Mouse (Mus musculus): ENCODE results near the gene Egr2.

The Egr2 gene

GRCm38 (mm10) chr10:67535256-67535655 lies at the start of gene Egr2:
Egr2 (plus strand) TSS chr10:67535475.
- peak; percentile 28 to 53 for DNase-seq (ENCODE audit: inconsistent age in 2 of 2, low spot score in 1 of 2)

DNA sequence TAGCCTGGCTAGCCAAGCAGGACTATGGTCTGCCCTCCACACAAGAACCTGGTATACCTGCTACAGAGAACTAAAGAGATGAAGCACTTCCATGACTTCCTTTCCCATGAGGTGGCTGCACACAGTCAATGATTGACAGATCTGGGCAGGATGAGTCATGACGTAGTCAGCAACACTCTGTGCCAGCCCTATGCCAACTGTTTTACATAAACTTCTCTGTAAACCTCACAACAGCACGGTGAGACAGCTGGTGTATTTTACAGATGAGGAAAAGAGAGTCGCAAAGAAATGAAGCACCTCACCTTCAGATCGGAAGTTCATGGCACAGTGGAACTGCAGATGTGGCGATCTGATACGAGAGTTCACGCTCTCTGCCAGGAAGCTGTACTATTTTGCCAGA lies 47.8 kb upstream of the Egr2 start:
- DNase-seq (ENCODE audit: inconsistent age in 2 of 2, low spot score in 1 of 2), result peak; percentile 28 to 55

GRCm38 (mm10) chr10:67489836-67490235 lies 45.4 kb upstream of the Egr2 start:
- DNase-seq (ENCODE audit: inconsistent age in 2 of 2, low spot score in 1 of 2), result no peak

- DNase-seq (ENCODE audit: inconsistent age in 2 of 2, low spot score in 1 of 2), result no peak
Measured at GRCm38 (mm10) chr10:67490632-67491031, 44.6 kb upstream of the Egr2 start.

- DNase-seq (ENCODE audit: inconsistent age in 2 of 2, low spot score in 1 of 2), result no peak
Measured at GRCm38 (mm10) chr10:67492161-67492571, 43.1 kb upstream of the Egr2 start.

- DNase-seq (ENCODE audit: inconsistent age in 2 of 2, low spot score in 1 of 2), result peak; percentile 54 to 83
Measured at GRCm38 (mm10) chr10:67493556-67493955, 41.7 kb upstream of the Egr2 start.

GRCm38 (mm10) chr10:67497144-67497892 lies 38.0 kb upstream of the Egr2 start:
- no peak for DNase-seq (ENCODE audit: inconsistent age in 2 of 2, low spot score in 1 of 2)

DNA sequence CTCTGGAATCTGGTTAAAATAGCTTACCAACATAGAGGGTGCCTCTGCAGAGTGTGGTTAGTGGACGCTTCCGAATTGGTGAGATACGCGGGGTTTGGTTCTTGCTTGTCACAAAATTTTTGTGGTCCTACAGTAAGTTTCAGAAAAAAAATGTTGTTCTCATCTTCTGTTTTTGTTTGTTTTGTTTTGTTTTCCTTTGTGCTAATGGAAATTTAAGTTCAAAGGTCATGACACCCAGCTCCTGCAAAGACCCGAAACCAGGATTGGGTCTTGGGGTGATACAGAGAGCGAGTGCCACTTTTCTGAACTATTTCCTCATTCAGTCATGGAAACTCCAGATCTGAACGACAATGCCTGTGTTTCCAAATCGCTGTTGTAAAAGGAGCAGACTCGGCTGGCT lies 37.3 kb upstream of the Egr2 start:
- DNase-seq (ENCODE audit: inconsistent age in 2 of 2, low spot score in 1 of 2), result no peak

DNA sequence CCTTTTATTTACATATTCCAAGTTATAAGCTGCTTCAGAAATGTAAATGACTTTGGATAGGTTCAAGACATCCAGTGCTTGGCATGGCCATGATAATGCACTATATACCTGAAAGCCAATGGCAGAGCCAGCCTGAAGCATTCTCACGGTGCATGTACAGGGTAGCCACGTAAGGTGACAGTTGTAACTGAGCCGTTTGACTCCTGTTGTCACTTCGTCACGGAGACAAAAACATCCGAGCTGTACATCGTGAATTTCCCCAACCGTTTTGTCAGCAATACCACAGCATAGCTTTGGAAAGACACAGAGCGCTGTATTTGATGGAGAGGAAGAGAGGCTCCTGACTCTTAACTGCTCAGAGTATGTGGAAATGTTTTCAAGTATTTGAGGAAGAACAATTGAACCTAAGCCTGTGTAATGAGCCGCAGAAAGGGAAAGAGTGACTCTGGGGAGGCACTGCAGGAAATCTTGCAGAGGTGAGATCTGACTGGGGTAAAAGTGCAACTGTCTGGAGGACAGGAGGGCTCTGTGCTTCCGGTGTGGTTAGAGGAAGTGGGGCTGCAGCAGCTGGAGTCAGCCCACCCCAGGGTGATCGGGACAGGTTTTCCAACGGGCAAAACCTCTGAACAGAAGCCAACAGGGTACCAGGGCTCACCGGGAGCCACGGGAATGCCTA lies 31.8 kb upstream of the Egr2 start:
- DNase-seq (ENCODE audit: inconsistent age in 2 of 2, low spot score in 1 of 2), result no peak

GRCm38 (mm10) chr10:67504046-67504445 lies 31.2 kb upstream of the Egr2 start:
- no peak for DNase-seq (ENCODE audit: inconsistent age in 2 of 2, low spot score in 1 of 2)

DNA sequence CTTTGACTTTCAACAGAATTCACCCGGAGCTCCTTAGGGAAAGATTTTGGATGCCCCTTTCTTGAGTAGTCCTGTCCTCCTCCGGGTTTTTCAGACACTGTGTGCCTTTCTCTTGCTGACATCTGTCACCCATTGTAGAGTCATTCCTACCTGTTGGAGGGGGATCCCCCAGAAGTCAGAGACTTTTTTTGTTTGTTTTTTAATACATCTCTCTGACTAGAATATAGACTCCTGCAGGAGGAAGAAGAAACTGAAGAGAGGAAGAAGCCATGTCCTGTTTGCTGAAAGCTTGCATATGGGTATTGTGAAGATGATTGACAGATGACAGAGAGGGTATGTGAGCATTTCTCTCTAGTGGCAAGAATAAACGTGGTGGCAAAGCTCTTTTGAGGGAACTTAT lies 30.0 kb upstream of the Egr2 start:
- DNase-seq (ENCODE audit: inconsistent age in 2 of 2, low spot score in 1 of 2), result no peak

GRCm38 (mm10) chr10:67512211-67512610 lies 23.1 kb upstream of the Egr2 start:
- no peak for DNase-seq (ENCODE audit: inconsistent age in 2 of 2, low spot score in 1 of 2)

DNA sequence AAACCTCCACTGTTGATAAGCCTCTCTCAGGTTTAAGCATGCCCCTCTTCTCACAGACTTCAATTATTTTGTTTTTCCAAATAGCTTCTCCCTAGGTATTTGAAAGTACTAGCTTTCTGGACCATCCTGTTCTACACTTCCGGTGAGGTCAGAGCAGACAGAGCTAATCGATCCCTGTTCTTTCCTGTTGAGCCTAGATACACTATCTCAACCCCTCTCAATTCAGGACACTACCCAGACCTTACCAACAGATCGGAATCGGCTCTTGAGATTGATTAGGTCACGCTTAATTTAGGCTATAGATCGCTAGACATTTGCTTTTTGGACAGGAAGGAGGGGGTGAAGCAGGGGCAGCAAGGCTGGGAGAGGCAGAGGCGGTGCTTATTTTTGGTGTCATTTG lies 22.4 kb upstream of the Egr2 start:
- DNase-seq (ENCODE audit: inconsistent age in 2 of 2, low spot score in 1 of 2), result no peak

GRCm38 (mm10) chr10:67518733-67519132 lies 16.5 kb upstream of the Egr2 start:
- no peak for DNase-seq (ENCODE audit: inconsistent age in 2 of 2, low spot score in 1 of 2)

DNA sequence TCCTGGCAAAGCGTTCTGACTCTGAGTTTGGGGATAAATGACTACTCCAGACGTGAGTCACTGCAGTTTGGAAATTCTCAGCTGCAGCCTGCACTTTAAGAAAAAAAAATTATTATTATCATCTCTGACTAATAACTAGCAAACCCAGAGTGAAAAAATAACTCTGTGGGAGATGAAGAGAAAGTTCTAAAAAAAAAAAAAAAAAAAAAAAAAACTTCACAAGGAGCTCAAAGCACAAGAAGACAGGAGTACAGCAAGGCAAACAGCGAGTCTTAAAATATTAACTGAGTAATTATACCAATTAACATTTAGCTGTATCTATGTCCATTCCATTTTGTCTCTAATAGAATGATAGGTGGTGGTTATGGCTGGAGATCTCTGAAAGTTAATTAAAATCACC lies 11.1 kb upstream of the Egr2 start:
- DNase-seq (ENCODE audit: inconsistent age in 2 of 2, low spot score in 1 of 2), result no peak

DNA sequence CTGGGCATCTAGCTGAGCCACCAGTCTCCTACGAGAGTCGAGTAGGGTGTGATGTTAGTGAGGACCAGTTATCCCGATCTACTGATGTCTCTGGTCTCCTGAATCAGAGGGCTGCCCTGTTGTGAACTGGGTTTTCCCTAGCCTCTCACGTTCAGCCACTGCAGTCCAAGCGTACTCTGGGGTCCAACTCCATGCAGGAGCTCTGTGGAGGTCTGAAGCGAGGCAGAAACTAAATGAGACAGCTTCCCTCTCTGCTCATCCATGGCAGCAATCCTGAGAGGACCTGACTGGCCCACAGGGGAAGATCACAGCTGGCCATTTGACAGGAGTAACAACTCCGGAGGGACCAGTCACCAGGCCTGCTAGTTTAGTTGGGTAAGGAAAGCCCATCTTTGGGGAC lies 10.6 kb upstream of the Egr2 start:
- DNase-seq (ENCODE audit: inconsistent age in 2 of 2, low spot score in 1 of 2), result no peak

- DNase-seq (ENCODE audit: inconsistent age in 2 of 2, low spot score in 1 of 2), result no peak
Measured at GRCm38 (mm10) chr10:67526435-67526834, 8.8 kb upstream of the Egr2 start.

DNA sequence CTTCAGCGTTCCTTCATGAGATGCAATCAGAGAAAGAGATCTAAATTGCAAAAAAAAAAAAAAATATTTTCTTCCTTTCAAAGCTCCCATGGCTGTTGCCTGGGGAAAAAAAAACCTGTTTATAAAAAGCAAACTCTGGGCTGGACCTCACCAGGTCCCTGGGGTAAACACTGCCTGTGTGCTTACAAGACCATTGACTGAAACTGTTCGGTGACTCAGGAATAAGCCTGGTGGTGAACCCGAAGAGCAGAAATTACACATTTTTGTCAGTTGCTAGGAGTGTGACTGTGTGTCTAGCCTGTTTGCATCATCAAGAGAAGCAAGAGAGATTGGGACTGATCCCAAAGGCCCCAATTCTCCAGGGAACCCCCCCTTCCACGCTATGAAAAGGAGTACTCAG lies 5.5 kb upstream of the Egr2 start:
- DNase-seq (ENCODE audit: inconsistent age in 2 of 2, low spot score in 1 of 2), result no peak

DNA sequence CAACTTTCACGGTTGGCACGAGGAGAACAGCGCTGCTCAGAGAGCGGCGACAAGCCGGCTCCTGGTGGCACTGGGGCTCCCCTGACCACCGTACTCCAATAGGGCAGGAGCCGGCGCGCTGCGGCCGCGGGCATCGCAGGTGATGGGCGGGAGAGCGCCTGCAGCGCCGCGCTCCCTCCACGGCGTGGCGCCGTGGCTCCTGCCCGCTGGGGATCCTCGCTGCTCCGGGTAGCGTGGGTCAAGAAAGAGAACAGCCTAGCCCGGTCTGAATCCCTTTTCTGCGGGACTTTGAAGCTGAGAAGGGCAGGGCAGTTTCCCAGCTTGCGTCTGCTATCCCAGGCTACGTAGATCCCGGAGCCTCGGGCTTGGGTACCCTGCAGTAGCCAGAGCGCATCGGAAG lies 697 bp downstream of the Egr2 start:
- DNase-seq (ENCODE audit: inconsistent age in 2 of 2, low spot score in 1 of 2), result peak; percentile 84 to 93

DNA sequence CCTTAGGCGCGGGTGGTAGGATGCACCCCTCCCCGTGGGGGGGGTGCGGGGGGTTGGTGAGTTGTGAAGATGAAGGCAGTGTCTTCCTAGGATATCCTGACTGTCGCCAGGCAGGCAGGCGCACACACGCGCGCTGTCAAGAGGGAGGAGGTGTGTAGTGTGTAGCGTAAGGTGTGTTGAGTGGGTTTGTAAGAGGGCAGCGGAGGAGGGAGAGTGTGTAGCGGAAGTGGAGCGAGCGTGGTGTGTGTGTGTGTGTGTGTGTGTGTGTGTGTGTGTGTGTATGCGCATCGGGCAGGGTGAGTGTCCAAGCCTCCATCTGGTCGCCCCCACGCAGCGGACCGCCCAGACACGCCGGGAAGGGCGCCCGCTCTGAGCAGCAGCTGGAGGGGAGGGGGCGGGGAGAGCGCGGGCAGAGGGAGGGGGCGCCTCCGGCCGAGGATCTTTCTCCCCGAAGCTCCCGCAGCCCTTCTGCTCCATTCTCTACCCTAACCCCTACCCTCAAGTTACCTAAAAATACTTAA lies 1.4 kb downstream of the Egr2 start:
- peak; percentile 35 to 68 for DNase-seq (ENCODE audit: inconsistent age in 2 of 2, low spot score in 1 of 2)

GRCm38 (mm10) chr10:67537151-67537994 lies 2.1 kb downstream of the Egr2 start:
- DNase-seq (ENCODE audit: inconsistent age in 2 of 2, low spot score in 1 of 2), result peak; percentile 91 to 97

DNA sequence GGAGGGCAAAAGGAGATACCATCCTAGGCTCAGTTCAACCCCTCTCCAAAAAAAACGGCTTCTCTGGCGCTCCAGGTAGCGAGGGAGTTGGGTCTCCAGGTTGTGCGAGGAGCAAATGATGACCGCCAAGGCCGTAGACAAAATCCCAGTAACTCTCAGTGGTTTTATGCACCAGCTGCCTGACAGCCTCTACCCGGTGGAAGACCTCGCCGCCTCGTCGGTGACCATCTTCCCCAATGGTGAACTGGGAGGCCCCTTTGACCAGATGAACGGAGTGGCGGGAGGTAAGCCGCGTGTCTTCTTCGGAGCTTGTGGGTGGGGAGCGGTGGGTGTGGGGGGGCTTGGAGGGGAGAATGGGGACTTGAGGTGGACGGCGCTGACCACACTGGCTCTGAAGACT lies 2.8 kb downstream of the Egr2 start:
- DNase-seq (ENCODE audit: inconsistent age in 2 of 2, low spot score in 1 of 2), result peak; percentile 27 to 61
